Mouse (Mus musculus) cerebellum, adult 2 months (tissue): ENCODE data around the gene Tmed4. TPM values are rescaled to one million over a fixed set of nuclear protein-coding genes. Genes with fewer than 3 reads are reported as not detected.

Experiments used
- DNase-seq, 2 experiments: peaks; one replicate each; pipeline ENCODE4 v3.0.0; 2021
- H3K27ac ChIP-seq: fragments of 200-500 bp; 2 replicates; pipeline ENCODE4 v1.5.1; 2012; ENCODE audit warnings: low read length, control low read depth, inconsistent platforms; ENCODE audit not compliant: insufficient read depth
- H3K27me3 ChIP-seq: fragments of 200-500 bp; 2 replicates; pipeline ENCODE4 v1.6.1; 2012; ENCODE audit warnings: inconsistent platforms, mild to moderate bottlenecking, low read length, moderate library complexity; ENCODE audit not compliant: control insufficient read depth, insufficient read depth
- H3K4me1 ChIP-seq: fragments of 200-500 bp; 2 replicates; pipeline ENCODE4 v1.6.1; 2011; ENCODE audit warnings: low read length; ENCODE audit not compliant: control insufficient read depth, insufficient read depth
- H3K4me3 ChIP-seq: fragments of 200-500 bp; replicated peaks from 2 replicates; pipeline ENCODE3; 2011; ENCODE audit warnings: mild to moderate bottlenecking, low read depth, low read length, control low read depth; ENCODE audit not compliant: insufficient read depth
- CTCF ChIP-seq: fragments of 200-500 bp; IDR thresholded peaks from 2 replicates; pipeline ENCODE4 v1.5.1; 2011; ENCODE audit warnings: low read depth, mild to moderate bottlenecking, control low read depth, low read length, moderate library complexity, borderline replicate concordance; ENCODE audit not compliant: insufficient read depth
- POLR2A ChIP-seq: fragments of 200-500 bp; IDR thresholded peaks from 2 replicates; pipeline ENCODE4 v1.6.1; 2011; ENCODE audit warnings: low read length, control low read depth, borderline replicate concordance; ENCODE audit not compliant: insufficient read depth
- WGBS: fragments of 180-500 bp; shearing (Covaris S2); methylation state at CpG from one replicate; pipeline ENCODE4 v1.1.7; 2018; 5-methylcytosine and 5-hydroxymethylcytosine counted together
- polyA plus RNA-seq: library from polyadenylated mRNA; depleted of rRNA; stranded (reverse); fragments of >200 nt; gene quantifications from 2 replicates; pipeline ENCODE4 v1.2.3, GENCODE M21; 2012; rRNA removed

The Tmed4 gene
- polyA plus RNA-seq, 1 experiment, result 188 TPM

DNA sequence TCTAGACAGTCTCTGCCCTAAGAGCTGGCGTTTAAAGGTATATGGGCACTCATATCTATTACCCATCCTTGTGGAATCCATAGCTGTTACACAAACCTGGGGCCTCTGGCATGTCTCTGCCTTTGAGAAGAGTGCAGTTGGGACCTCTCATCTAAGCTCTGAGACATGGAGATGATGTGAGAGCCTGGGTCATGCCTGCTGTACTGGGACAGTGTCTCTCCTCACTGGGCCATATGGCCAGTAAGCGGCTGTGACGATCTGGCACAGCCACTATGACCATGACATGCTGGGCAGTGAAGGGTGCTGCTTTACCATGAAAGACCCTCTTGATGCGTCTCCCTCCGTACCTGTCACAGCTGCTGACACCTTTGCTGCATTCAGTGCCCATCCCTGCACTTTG is 22.4 kb downstream of the Tmed4 start:
- no peak overlapping the region for H3K27ac ChIP-seq
- TF ChIP-seq POLR2A (no peak), CTCF (no peak)
- no peaks in the 10 kb centered on the region for H3K4me1 ChIP-seq
- WGBS, result 85% methylated on average over 5 of the region's 5 CpGs
- H3K4me3 ChIP-seq, result no peak overlapping the region
- no peaks in the 10 kb centered on the region for H3K27me3 ChIP-seq
- no peak for DNase-seq

DNA sequence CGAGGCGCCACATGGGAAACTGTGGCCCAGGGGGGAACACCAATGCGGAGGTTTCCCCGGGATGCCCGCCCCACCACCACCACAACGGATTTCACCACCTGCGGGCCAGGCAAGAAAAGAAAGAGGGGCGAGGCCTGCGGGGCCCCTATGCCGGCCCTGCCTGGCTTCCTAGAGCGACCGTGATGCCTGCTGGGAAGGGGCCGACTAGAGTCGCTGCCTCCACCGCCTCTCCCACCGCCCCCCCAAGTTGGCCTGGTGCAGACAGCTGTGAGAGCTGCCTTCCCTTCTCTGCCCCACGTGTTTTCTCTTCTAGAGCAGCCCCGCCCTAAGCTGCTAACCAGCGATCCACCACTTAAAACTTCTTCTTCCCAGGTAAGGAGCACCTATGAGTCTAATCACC is 30.0 kb downstream of the Tmed4 start:
- 40% methylated on average over 19 of the region's 19 CpGs for WGBS
- Histone ChIP-seq H3K4me3 (no peak overlapping the region), H3K27ac (no peak overlapping the region), H3K27me3 (no peaks in the 10 kb centered on the region), H3K4me1 (no peaks in the 10 kb centered on the region)
- no peak for DNase-seq
- TF ChIP-seq CTCF, result no peak
- TF ChIP-seq POLR2A, result no peak

DNA sequence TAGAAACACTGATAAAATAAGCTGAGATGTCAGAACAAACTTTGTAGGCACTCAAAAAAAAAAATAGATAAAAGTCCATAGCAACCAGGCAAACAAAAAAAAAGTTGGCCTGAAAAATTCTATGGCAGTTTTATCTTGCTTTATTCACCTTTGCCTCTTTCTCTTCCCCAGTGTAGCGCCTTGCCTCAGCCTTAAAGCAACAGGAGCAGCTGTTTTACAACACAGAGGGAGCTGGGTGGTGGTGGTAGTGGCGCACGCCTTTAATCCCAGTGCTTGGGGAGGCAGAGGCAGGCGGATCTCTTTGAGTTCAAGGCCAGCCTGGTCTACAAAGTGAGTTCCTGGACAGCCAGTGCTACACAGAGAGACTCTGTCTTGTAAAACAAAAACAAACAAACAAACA is 41.6 kb downstream of the Tmed4 start:
- no peaks in the 10 kb centered on the region for H3K4me1 ChIP-seq
- no peak for DNase-seq
- H3K4me3 ChIP-seq, result no peak overlapping the region
- WGBS, result 84% methylated on average over 4 of the region's 4 CpGs
- H3K27ac ChIP-seq, result no peak overlapping the region
- H3K27me3 ChIP-seq, result no peaks in the 10 kb centered on the region
- TF ChIP-seq POLR2A (no peak), CTCF (no peak)

DNA sequence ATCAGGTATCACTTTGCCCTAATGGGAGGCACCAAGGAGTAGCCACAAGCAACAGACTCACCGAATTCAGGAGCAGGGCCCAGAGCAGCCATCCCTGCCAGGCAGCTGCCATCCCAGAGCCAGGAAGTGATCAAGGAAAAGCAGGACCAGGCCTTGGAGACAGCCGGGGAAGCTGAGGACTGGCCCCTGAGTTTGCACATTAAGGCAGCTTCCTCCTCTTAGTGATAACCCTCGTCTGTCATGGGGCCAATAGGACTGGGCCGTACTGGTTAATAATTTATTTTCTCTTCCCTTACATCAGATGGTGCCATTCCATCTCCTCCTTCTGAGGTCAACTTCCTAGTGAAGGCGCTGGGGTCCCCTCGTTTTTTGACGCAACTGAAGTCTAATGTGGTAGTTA is 44.7 kb downstream of the Tmed4 start, which contains the start of gene Npc1l1:
Npc1l1 (minus strand) TSS at position 132 of the 400 bp plus-strand sequence.
- TF ChIP-seq CTCF (no peak), POLR2A (no peak)
- WGBS, result 85% methylated on average over 7 of the region's 7 CpGs
- DNase-seq, result no peak
- Histone ChIP-seq H3K4me1 (no peaks in the 10 kb centered on the region), H3K4me3 (no peak within 1 kb of the TSS), H3K27me3 (no peaks in the 10 kb centered on the region), H3K27ac (no peak within 1 kb of the TSS)

DNA sequence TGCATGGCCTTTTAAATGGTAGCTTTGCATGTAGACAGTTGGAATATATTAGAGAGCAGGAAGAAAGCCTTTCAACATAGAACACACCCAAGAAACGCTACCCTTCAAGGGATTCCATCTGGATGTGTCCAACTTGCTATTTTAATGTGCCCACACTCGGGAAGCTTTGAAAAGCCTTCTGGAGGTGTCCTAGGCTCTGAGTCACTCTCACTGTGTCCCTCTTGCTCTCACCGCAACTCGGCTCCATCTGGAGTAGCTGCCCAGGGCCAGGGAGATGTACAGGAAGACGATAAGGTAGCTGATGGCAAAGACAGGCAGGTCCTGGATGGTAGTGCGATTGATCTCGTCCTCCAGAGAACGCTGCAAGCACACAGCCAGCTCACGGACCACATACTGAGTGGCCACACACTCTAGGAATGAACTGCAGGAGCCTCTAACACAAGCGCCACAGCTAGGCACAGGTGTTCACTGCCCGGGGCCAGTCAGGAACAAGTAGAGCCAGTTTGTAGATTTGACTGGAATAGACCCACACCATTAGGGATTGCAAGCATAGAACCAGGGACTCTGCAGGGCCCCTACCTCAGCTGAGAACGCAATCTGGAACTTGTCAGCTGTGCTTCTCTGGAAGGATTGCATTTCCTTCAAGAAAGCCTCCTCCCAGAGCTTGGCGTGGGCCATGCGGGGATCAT is 50.0 kb downstream of the Tmed4 start:
- no peak overlapping the region for H3K4me3 ChIP-seq
- no peak for DNase-seq
- no peak overlapping the region for H3K27ac ChIP-seq
- H3K27me3 ChIP-seq, result no peaks in the 10 kb centered on the region
- TF ChIP-seq POLR2A (no peak), CTCF (no peak)
- 77% methylated on average over 14 of the region's 14 CpGs for WGBS
- no peaks in the 10 kb centered on the region for H3K4me1 ChIP-seq

DNA sequence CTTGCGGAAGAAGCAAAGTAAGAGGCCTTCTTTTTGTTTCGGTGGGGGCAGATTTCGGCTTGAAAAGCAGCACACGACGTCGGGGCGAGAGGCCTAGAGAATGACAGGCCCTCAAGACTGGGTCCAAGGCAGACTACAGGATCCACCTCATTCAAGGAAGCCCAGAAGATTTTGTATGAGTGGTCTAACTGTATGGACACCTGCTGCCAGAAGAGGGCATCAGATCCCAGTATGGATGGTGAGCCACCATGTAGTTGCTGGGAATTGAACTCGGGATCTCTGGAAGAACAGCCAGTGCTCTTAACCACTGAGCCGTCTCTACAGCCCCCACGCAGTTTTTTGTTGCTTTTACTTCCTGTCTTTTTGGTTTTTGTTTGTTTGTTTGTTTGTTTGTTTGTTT is 52.5 kb downstream of the Tmed4 start:
- no peaks in the 10 kb centered on the region for H3K27me3 ChIP-seq
- 94% methylated on average over 10 of the region's 10 CpGs for WGBS
- H3K27ac ChIP-seq, result no peak overlapping the region
- no peaks in the 10 kb centered on the region for H3K4me1 ChIP-seq
- TF ChIP-seq POLR2A (no peak), CTCF (no peak)
- no peak for DNase-seq
- H3K4me3 ChIP-seq, result no peak overlapping the region

Other genes with a start within 250 kb of the Tmed4 start
- 479 and 518 TPM in 2 replicates for gene Camk2b, start 208.5 kb downstream of the Tmed4 start, polyA plus RNA-seq
- 0.15 and 0.16 TPM in 2 replicates for gene A730071L15Rik, start 74.8 kb downstream of the Tmed4 start, polyA plus RNA-seq
- gene Nudcd3, start 74.5 kb downstream of the Tmed4 start, polyA plus RNA-seq, result 91.5 and 96.0 TPM in 2 replicates
- gene Npc1l1, start 44.7 kb downstream of the Tmed4 start, polyA plus RNA-seq, result 1.2 and 1.3 TPM in 2 replicates
- gene Ddx56, start 7.1 kb downstream of the Tmed4 start, polyA plus RNA-seq, result 48.5 and 49.4 TPM in 2 replicates
- gene Ogdh, start 16.8 kb upstream of the Tmed4 start, polyA plus RNA-seq, result 232 and 235 TPM in 2 replicates
- 90.4 and 92.2 TPM in 2 replicates for gene Zmiz2, start 114.2 kb upstream of the Tmed4 start, polyA plus RNA-seq
- gene Ppia, start 140.6 kb upstream of the Tmed4 start, polyA plus RNA-seq, result 2,288 and 2,321 TPM in 2 replicates
- 106 and 107 TPM in 2 replicates for gene H2afv, start 169.6 kb upstream of the Tmed4 start, polyA plus RNA-seq
- 76.9 and 81.9 TPM in 2 replicates for gene Purb, start 201.0 kb upstream of the Tmed4 start, polyA plus RNA-seq
- 0.77 and 0.86 TPM in 2 replicates for gene Myo1g, start 246.1 kb upstream of the Tmed4 start, polyA plus RNA-seq